Mouse (Mus musculus): Measurements from ENCODE around the gene Iqsec1. TPM values are rescaled to one million over a fixed set of nuclear protein-coding genes. Genes with fewer than 3 reads are reported as not detected.
A peak's percentile ranks its signal among the peaks of the same experiment; 100 is the strongest.

The Iqsec1 gene
- polyA plus RNA-seq, 1 experiment from 2014 or later = 30.1 TPM

DNA sequence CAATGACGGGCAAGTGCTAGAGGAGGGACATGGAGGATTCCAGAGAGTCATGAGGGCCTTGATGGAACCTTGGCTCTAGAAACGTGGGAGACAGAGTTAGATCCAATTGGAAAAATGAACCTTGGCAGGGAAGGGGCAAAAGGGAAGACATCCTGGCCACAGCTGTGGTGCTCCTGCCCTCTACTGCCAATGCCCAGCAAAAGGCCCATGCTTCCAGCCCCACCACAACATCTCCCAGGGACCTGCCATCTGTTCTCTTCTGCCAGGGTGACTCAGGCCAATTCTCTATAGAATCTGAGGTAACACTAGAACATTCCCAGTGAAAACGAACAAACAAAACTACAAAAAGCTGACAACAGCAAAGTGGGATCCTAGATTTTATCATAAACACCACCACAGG is 173.1 kb downstream of the Iqsec1 start:
- no peak for DNase-seq (ENCODE audit: low spot score)
- H3K4me2 ChIP-seq (replicated peaks) = no peak overlapping the region
- H3K27ac ChIP-seq = no peak overlapping the region
- H3K27me3 ChIP-seq (ENCODE audit: control insufficient read depth, insufficient read depth, low read length) = no peaks in the 10 kb centered on the region
- H3K9me3 ChIP-seq (ENCODE audit: control insufficient read depth, low read length) = no peaks in the 10 kb centered on the region
- H3K4me1 ChIP-seq (replicated peaks; ENCODE audit: control insufficient read depth, insufficient read depth, low read length) = no peaks in the 10 kb centered on the region; the same call in 1 of the 2 replicates
- WGBS = 81% methylated on average over 3 of the region's 3 CpGs
- ATAC-seq (ENCODE audit: low FRiP score) = no peak
- H3K9ac ChIP-seq = no peak overlapping the region
- H3K36me3 ChIP-seq (replicated peaks; ENCODE audit: control insufficient read depth, insufficient read depth) = no peaks in the 10 kb centered on the region
- H3K4me3 ChIP-seq (replicated peaks; ENCODE audit: low read length) = no peak overlapping the region

DNA sequence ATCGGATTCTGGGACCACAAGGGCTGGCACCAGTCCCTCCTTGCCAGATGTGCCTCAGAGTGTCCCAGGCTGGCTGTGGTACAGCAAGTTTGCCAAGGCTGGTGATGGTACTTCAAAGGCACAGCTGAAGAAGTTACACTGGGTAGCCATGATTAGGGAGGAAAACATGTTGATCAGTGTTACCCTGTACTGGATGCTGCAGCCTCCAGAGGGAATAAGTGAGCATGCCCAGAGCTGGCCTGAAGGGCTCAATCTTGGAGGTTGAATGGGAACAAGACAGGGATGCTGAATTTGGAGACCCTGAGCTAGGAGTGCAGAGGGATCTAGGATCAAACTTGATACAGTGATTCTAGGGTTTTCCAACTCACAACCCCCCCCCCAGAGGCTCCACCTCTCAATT is 175.0 kb downstream of the Iqsec1 start:
- H3K4me1 ChIP-seq (replicated peaks; ENCODE audit: control insufficient read depth, insufficient read depth, low read length) = peaks cover 14% of the 10 kb centered on the region
- ATAC-seq (ENCODE audit: low FRiP score) (no peak), DNase-seq (ENCODE audit: low spot score) (no peak)
- H3K36me3 ChIP-seq (replicated peaks; ENCODE audit: control insufficient read depth, insufficient read depth) = no peaks in the 10 kb centered on the region
- H3K27ac ChIP-seq = no peak overlapping the region
- no peaks in the 10 kb centered on the region for H3K9me3 ChIP-seq (ENCODE audit: control insufficient read depth, low read length)
- no peak overlapping the region for H3K4me2 ChIP-seq (replicated peaks)
- 77% methylated on average over 1 of the region's 1 CpGs for WGBS
- no peak overlapping the region for H3K9ac ChIP-seq
- no peaks in the 10 kb centered on the region for H3K27me3 ChIP-seq (ENCODE audit: control insufficient read depth, insufficient read depth, low read length)
- no peak overlapping the region for H3K4me3 ChIP-seq (replicated peaks; ENCODE audit: low read length)

DNA sequence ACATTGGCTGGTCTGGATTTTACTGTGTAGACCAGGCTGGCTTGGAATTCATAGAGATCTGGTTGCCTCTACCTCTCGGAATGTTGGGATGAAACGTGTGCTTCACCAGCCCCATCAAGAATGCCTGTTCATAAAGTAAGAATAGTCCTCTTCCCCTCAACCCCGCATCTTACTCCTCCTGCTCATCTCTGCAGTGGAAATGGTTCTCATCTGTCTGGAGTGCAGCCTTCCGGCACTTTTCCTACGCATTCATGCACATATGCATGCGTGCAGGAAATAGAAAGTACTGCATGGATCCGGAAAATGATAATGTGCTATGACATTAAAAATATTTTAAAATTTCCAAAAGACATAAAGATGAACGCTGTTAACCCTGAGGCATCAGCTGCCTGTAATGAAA is 175.9 kb downstream of the Iqsec1 start:
- Histone ChIP-seq H3K9ac (no peak overlapping the region), H3K4me1 (replicated peaks; ENCODE audit: control insufficient read depth, insufficient read depth, low read length) (peaks cover 24% of the 10 kb centered on the region), H3K9me3 (ENCODE audit: control insufficient read depth, low read length) (no peaks in the 10 kb centered on the region), H3K27me3 (ENCODE audit: control insufficient read depth, insufficient read depth, low read length) (no peaks in the 10 kb centered on the region), H3K36me3 (replicated peaks; ENCODE audit: control insufficient read depth, insufficient read depth) (no peaks in the 10 kb centered on the region), H3K27ac (no peak overlapping the region), H3K4me3 (replicated peaks; ENCODE audit: low read length) (no peak overlapping the region), H3K4me2 (replicated peaks) (no peak overlapping the region)
- no peak for DNase-seq (ENCODE audit: low spot score)
- WGBS = 85% methylated on average over 8 of the region's 8 CpGs
- no peak for ATAC-seq (ENCODE audit: low FRiP score)

DNA sequence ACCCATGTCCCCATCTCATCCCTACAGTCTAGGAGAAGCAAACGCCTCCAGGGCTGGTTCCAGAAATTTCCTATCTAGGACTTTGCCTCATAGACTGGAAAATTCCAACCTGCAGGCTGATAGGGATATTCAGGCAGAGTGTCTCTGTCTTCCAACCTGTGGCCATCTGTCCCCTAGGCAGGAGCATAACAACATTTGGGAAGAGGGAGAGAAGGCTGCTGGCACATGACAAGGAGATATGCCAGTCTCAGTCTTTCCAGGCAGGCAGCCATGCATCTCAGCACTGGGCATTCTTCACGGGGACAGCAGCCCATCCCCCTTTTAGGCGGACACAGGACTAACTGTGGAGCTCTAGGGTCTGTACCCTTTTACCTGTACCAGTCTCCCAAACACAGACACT is 176.4 kb downstream of the Iqsec1 start:
- Histone ChIP-seq H3K27ac (no peak overlapping the region), H3K36me3 (replicated peaks; ENCODE audit: control insufficient read depth, insufficient read depth) (no peaks in the 10 kb centered on the region), H3K9me3 (ENCODE audit: control insufficient read depth, low read length) (no peaks in the 10 kb centered on the region), H3K4me1 (replicated peaks; ENCODE audit: control insufficient read depth, insufficient read depth, low read length) (peaks cover 29% of the 10 kb centered on the region), H3K4me2 (replicated peaks) (no peak overlapping the region), H3K9ac (no peak overlapping the region), H3K4me3 (replicated peaks; ENCODE audit: low read length) (no peak overlapping the region), H3K27me3 (ENCODE audit: control insufficient read depth, insufficient read depth, low read length) (no peaks in the 10 kb centered on the region)
- WGBS = 49% methylated on average over 3 of the region's 3 CpGs
- DNase-seq (ENCODE audit: low spot score) (no peak), ATAC-seq (ENCODE audit: low FRiP score) (no peak)

GRCm38 (mm10) chr6:90810576-90810975 is 177.9 kb downstream of the Iqsec1 start:
- Histone ChIP-seq H3K4me1 (replicated peaks; ENCODE audit: control insufficient read depth, insufficient read depth, low read length) (peaks cover 42% of the 10 kb centered on the region), H3K9me3 (ENCODE audit: control insufficient read depth, low read length) (no peaks in the 10 kb centered on the region), H3K4me3 (replicated peaks; ENCODE audit: low read length) (peak overlapping the region; percentile 39; the same call in 1 of the 2 replicates), H3K36me3 (replicated peaks; ENCODE audit: control insufficient read depth, insufficient read depth) (no peaks in the 10 kb centered on the region), H3K9ac (no peak overlapping the region), H3K4me2 (replicated peaks) (peak overlapping the region; percentile 71), H3K27me3 (ENCODE audit: control insufficient read depth, insufficient read depth, low read length) (no peaks in the 10 kb centered on the region), H3K27ac (no peak overlapping the region)
- DNase-seq (ENCODE audit: low spot score) (no peak), ATAC-seq (ENCODE audit: low FRiP score) (no peak; the same call in 1 of the 2 replicates)
- 58% methylated on average over 1 of the region's 1 CpGs for WGBS

GRCm38 (mm10) chr6:90809960-90810362 is 178.5 kb downstream of the Iqsec1 start:
- peak overlapping the region; percentile 71 for H3K4me2 ChIP-seq (replicated peaks)
- H3K9ac ChIP-seq = peak overlapping the region; percentile 62
- DNase-seq (ENCODE audit: low spot score) = peak; percentile 91
- H3K9me3 ChIP-seq (ENCODE audit: control insufficient read depth, low read length) = no peaks in the 10 kb centered on the region
- H3K27me3 ChIP-seq (ENCODE audit: control insufficient read depth, insufficient read depth, low read length) = no peaks in the 10 kb centered on the region
- no peaks in the 10 kb centered on the region for H3K36me3 ChIP-seq (replicated peaks; ENCODE audit: control insufficient read depth, insufficient read depth)
- peak; percentile 80 for ATAC-seq (ENCODE audit: low FRiP score)
- peaks cover 42% of the 10 kb centered on the region for H3K4me1 ChIP-seq (replicated peaks; ENCODE audit: control insufficient read depth, insufficient read depth, low read length)
- WGBS = 2% methylated on average over 22 of the region's 22 CpGs
- peak overlapping the region; percentile 39 for H3K4me3 ChIP-seq (replicated peaks; ENCODE audit: low read length)
- H3K27ac ChIP-seq = peak overlapping the region; percentile 69

DNA sequence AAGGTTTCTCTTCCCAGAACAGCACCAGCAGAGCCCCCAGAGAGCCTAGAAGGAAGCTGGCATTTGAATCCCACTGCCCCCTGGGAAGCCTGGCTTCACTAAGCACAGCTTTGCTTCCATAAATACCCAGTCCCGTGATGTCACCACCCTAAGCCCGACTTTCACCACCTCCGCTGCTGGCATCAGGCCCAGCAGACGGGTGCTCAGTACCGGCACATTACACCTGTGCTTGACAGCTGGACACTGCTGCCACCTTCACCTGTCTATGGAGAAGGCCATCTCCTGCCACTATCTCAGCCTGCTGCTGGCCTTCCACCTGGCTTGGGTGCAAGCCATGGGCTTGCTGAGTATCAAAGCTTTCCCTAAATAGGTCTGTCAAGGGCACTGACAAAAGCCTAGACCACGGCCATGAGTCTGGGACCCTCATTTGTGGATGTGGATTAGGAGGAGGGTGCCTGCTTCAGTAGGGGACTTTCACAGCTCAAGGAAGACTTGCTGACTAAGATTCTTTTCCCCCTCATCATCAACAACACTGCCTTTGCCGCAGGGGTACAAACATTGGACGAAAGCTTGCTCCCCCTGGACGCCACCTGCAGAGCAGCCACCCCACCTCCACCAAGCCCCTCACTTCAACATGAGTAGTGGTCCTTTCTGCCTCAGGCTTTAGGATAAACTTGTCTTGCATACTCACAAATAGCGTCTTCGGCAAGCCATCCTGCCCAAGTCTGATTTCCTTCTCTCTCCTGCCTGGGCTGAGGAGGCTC is 179.2 kb downstream of the Iqsec1 start:
- Histone ChIP-seq H3K9me3 (ENCODE audit: control insufficient read depth, low read length) (no peaks in the 10 kb centered on the region), H3K27me3 (ENCODE audit: control insufficient read depth, insufficient read depth, low read length) (no peaks in the 10 kb centered on the region), H3K36me3 (replicated peaks; ENCODE audit: control insufficient read depth, insufficient read depth) (no peaks in the 10 kb centered on the region), H3K4me1 (replicated peaks; ENCODE audit: control insufficient read depth, insufficient read depth, low read length) (peaks cover 42% of the 10 kb centered on the region), H3K4me3 (replicated peaks; ENCODE audit: low read length) (peak overlapping the region; percentile 39), H3K9ac (peak overlapping the region; percentile 62), H3K4me2 (replicated peaks) (peak overlapping the region; percentile 71), H3K27ac (peak overlapping the region; percentile 69)
- DNase-seq (ENCODE audit: low spot score) (no peak), ATAC-seq (ENCODE audit: low FRiP score) (no peak)
- WGBS = 51% methylated on average over 11 of the region's 11 CpGs

DNA sequence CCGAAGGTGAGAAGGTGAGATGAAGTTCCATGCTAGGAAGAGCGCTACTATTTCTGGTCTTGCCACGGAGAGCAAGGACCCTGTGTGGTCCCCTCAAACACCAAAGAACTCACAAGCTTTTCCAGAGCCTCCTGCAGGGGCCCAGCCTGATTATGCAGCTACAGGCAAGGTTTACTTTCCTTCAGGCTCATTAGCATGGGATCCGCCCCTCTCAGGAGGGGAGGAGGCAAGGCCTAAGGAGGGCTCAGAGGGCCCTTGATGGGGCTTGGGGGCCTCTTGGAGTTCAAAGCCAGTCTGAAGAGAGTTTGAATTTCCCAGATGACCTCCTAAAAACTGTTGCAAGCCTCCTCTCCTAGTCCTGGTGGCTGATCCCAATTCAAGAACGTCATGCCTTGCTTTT is 179.9 kb downstream of the Iqsec1 start:
- no peak for ATAC-seq (ENCODE audit: low FRiP score)
- DNase-seq (ENCODE audit: low spot score) = no peak
- no peaks in the 10 kb centered on the region for H3K27me3 ChIP-seq (ENCODE audit: control insufficient read depth, insufficient read depth, low read length)
- 16% methylated on average over 5 of the region's 5 CpGs for whole genome bisulfite sequencing
- no peaks in the 10 kb centered on the region for H3K9me3 ChIP-seq (ENCODE audit: control insufficient read depth, low read length)
- H3K36me3 ChIP-seq (replicated peaks; ENCODE audit: control insufficient read depth, insufficient read depth) = no peaks in the 10 kb centered on the region
- H3K4me3 ChIP-seq (replicated peaks; ENCODE audit: low read length) = no peak overlapping the region
- no peak overlapping the region for H3K27ac ChIP-seq
- peaks cover 42% of the 10 kb centered on the region for H3K4me1 ChIP-seq (replicated peaks; ENCODE audit: control insufficient read depth, insufficient read depth, low read length)
- peak overlapping the region; percentile 71 for H3K4me2 ChIP-seq (replicated peaks)
- H3K9ac ChIP-seq = peak overlapping the region; percentile 62

- Histone ChIP-seq H3K4me2 (replicated peaks) (peak overlapping the region; percentile 71), H3K27ac (no peak overlapping the region), H3K9me3 (ENCODE audit: control insufficient read depth, low read length) (no peaks in the 10 kb centered on the region), H3K36me3 (replicated peaks; ENCODE audit: control insufficient read depth, insufficient read depth) (no peaks in the 10 kb centered on the region), H3K4me1 (replicated peaks; ENCODE audit: control insufficient read depth, insufficient read depth, low read length) (peaks cover 42% of the 10 kb centered on the region), H3K9ac (no peak overlapping the region), H3K4me3 (replicated peaks; ENCODE audit: low read length) (no peak overlapping the region), H3K27me3 (ENCODE audit: control insufficient read depth, insufficient read depth, low read length) (no peaks in the 10 kb centered on the region)
- WGBS = 64% methylated on average over 3 of the region's 3 CpGs
- no peak for DNase-seq (ENCODE audit: low spot score)
- no peak for ATAC-seq (ENCODE audit: low FRiP score)
These were observed 180.4 kb downstream of the Iqsec1 start for GRCm38 (mm10) chr6:90808134-90808533.
